ENCODE assay signal across 17 mouse cellular contexts in the genomic region with DNA sequence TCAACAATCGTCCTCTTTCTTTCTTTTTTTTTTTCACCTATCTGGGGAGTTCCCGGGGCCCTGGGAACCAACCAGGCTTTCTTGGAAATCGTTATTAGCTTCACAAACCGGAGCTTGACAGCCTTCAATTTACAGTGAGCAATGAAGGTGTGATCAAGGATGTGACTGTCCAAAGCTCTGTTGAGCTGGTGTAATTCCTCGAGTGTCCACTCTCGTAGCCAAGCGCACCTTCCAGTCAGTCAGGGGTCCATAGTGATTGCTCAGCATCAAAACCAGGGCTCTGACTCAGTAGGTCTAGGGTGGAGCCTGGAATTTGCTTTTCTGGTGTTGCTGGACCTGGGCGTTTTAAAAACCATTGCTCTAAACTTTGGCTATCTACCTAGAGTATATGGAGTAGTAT. TPM values are rescaled to one million over a fixed set of nuclear protein-coding genes. Genes with fewer than 3 reads are reported as not detected.
DNase-seq lines count a peak whose midpoint lies in the region; ATAC-seq and TF ChIP-seq lines count a peak whose summit lies in the region.
"Had no signal": no experiment of that assay in that cellular context is flagged by ENCODE, and none has a peak within 500 bp of the region (broad histone marks: within the 10 kb centered on the region; RNA-seq: fewer than 3 reads in every experiment).

No protein-coding gene starts in this region.

- 69% methylated on average over 8 of the region's 8 CpGs for WGBS in hindbrain, postnatal 0 days
- WGBS in hindbrain, embryonic 12.5 days, result 74% methylated on average over 8 of the region's 8 CpGs
- 75% methylated on average over 8 of the region's 8 CpGs for WGBS in midbrain, postnatal 0 days
- WGBS in midbrain, embryonic 10.5 days, result 78% methylated on average over 8 of the region's 8 CpGs
- 69% methylated on average over 8 of the region's 8 CpGs for WGBS in midbrain, embryonic 13.5 days
- 59% methylated on average over 8 of the region's 8 CpGs for WGBS in heart, embryonic 10.5 days

- no peak for ATAC-seq in hindbrain, postnatal 0 days
- no peak for ATAC-seq in hindbrain, embryonic 12.5 days (ENCODE audit: low FRiP score)
- ATAC-seq in midbrain, postnatal 0 days (ENCODE audit: low FRiP score), result no peak
- ATAC-seq in midbrain, embryonic 13.5 days, result no peak
- ATAC-seq: midbrain, embryonic 16.5 days had no signal

- H3K4me2 ChIP-seq in hindbrain, postnatal 0 days (ENCODE audit: low read depth, low read length), result no peak overlapping the region
- no peak overlapping the region for H3K4me2 ChIP-seq in hindbrain, embryonic 12.5 days (replicated peaks)
- no peak overlapping the region for H3K4me2 ChIP-seq in midbrain, postnatal 0 days (ENCODE audit: low read depth, low read length, poor library complexity, severe bottlenecking)
- no peak overlapping the region for H3K4me2 ChIP-seq in midbrain, embryonic 13.5 days (replicated peaks)
- H3K4me2 ChIP-seq: hindbrain, embryonic 15.5 days; liver, embryonic 15.5 days; neural tube, embryonic 13.5 days had no signal

- TF ChIP-seq POLR2A in bone marrow macrophage, adult 2 months (IDR thresholded peaks at IDR 0.05; ENCODE audit: borderline replicate concordance, low read depth, low read length), result no peak

- H3K4me1 ChIP-seq in hindbrain, postnatal 0 days (ENCODE audit: insufficient read depth, low read length), result no peaks in the 10 kb centered on the region
- H3K4me1 ChIP-seq in hindbrain, embryonic 12.5 days, result no peaks in the 10 kb centered on the region
- H3K4me1 ChIP-seq in midbrain, postnatal 0 days (ENCODE audit: insufficient read depth, low read length), result no peaks in the 10 kb centered on the region
- peaks cover 14% of the 10 kb centered on the region for H3K4me1 ChIP-seq in midbrain, embryonic 10.5 days
- H3K4me1 ChIP-seq in bone marrow macrophage, adult 2 months (ENCODE audit: control insufficient read depth, insufficient read depth, low read length), result peaks cover 39% of the 10 kb centered on the region
- H3K4me1 ChIP-seq in midbrain, embryonic 13.5 days (replicated peaks), result no peaks in the 10 kb centered on the region
- H3K4me1 ChIP-seq in heart, embryonic 10.5 days, result peaks cover 35% of the 10 kb centered on the region
- H3K4me1 ChIP-seq: hindbrain, embryonic 15.5 days; liver, embryonic 15.5 days; neural tube, embryonic 13.5 days had no signal

- DNase-seq in hindbrain, postnatal 0 days (ENCODE audit: low spot score), result no peak
- DNase-seq in midbrain, postnatal 0 days (ENCODE audit: low spot score), result no peak
- no peak for DNase-seq in midbrain, embryonic 10.5 days (ENCODE audit: low spot score)
- DNase-seq in cerebellum, adult 18-20 months, result no peak
- DNase-seq in heart, embryonic 10.5 days (ENCODE audit: low spot score), result no peak
- DNase-seq: adrenal gland, postnatal 10 days; cerebellum, postnatal 25 days; heart, adult 11 months; heart, postnatal 10 days; layer of hippocampus, adult 9-11 months had no signal

- H3K9me3 ChIP-seq in hindbrain, postnatal 0 days (ENCODE audit: low read length), result no peaks in the 10 kb centered on the region
- H3K9me3 ChIP-seq in hindbrain, embryonic 12.5 days (replicated peaks), result no peaks in the 10 kb centered on the region
- H3K9me3 ChIP-seq in midbrain, postnatal 0 days (ENCODE audit: low read length), result no peaks in the 10 kb centered on the region
- no peaks in the 10 kb centered on the region for H3K9me3 ChIP-seq in midbrain, embryonic 10.5 days (replicated peaks)
- H3K9me3 ChIP-seq in midbrain, embryonic 13.5 days, result no peaks in the 10 kb centered on the region
- H3K9me3 ChIP-seq in heart, embryonic 10.5 days, result no peaks in the 10 kb centered on the region
- H3K9me3 ChIP-seq: hindbrain, embryonic 15.5 days; liver, embryonic 15.5 days; neural tube, embryonic 13.5 days had no signal

- H3K36me3 ChIP-seq in hindbrain, postnatal 0 days (ENCODE audit: insufficient read depth, low read length), result no peaks in the 10 kb centered on the region
- no peaks in the 10 kb centered on the region for H3K36me3 ChIP-seq in hindbrain, embryonic 12.5 days
- H3K36me3 ChIP-seq in midbrain, postnatal 0 days (ENCODE audit: insufficient read depth, low read length), result no peaks in the 10 kb centered on the region
- no peaks in the 10 kb centered on the region for H3K36me3 ChIP-seq in midbrain, embryonic 10.5 days
- H3K36me3 ChIP-seq in midbrain, embryonic 13.5 days, result no peaks in the 10 kb centered on the region
- H3K36me3 ChIP-seq in heart, embryonic 10.5 days, result no peaks in the 10 kb centered on the region
- H3K36me3 ChIP-seq: hindbrain, embryonic 15.5 days; liver, embryonic 15.5 days; neural tube, embryonic 13.5 days had no signal

- TF ChIP-seq CTCF in hindbrain, postnatal 0 days (IDR thresholded peaks at IDR 0.05; ENCODE audit: low read depth), result peak; percentile 36
- peak; percentile 60 for TF ChIP-seq CTCF in midbrain, postnatal 0 days (IDR thresholded peaks at IDR 0.05)
- no peak for TF ChIP-seq CTCF in bone marrow macrophage, adult 2 months (IDR thresholded peaks at IDR 0.05; ENCODE audit: low read depth, low read length)

- no peaks in the 10 kb centered on the region for H3K27me3 ChIP-seq in hindbrain, postnatal 0 days (ENCODE audit: insufficient read depth, low read length)
- H3K27me3 ChIP-seq in hindbrain, embryonic 12.5 days, result peaks cover 8% of the 10 kb centered on the region; the same call in 1 of the 2 replicates
- no peaks in the 10 kb centered on the region for H3K27me3 ChIP-seq in midbrain, postnatal 0 days (ENCODE audit: insufficient read depth, low read length)
- H3K27me3 ChIP-seq in midbrain, embryonic 10.5 days (ENCODE audit: low read depth, poor library complexity, severe bottlenecking), result peaks cover 24% of the 10 kb centered on the region
- peaks cover 8% of the 10 kb centered on the region for H3K27me3 ChIP-seq in midbrain, embryonic 13.5 days
- H3K27me3 ChIP-seq in heart, embryonic 10.5 days (ENCODE audit: insufficient read depth, poor library complexity, severe bottlenecking), result no peaks in the 10 kb centered on the region
- H3K27me3 ChIP-seq: hindbrain, embryonic 15.5 days had no signal

- no peak overlapping the region for H3K4me3 ChIP-seq in hindbrain, postnatal 0 days (ENCODE audit: low read length)
- H3K4me3 ChIP-seq in hindbrain, embryonic 12.5 days, result no peak overlapping the region
- no peak overlapping the region for H3K4me3 ChIP-seq in midbrain, postnatal 0 days (ENCODE audit: low read depth, low read length)
- H3K4me3 ChIP-seq in midbrain, embryonic 10.5 days, result no peak overlapping the region
- no peak overlapping the region for H3K4me3 ChIP-seq in bone marrow macrophage, adult 2 months (ENCODE audit: insufficient read depth, low read length)
- H3K4me3 ChIP-seq in midbrain, embryonic 13.5 days (replicated peaks), result no peak overlapping the region
- no peak overlapping the region for H3K4me3 ChIP-seq in heart, embryonic 10.5 days
- H3K4me3 ChIP-seq: hindbrain, embryonic 15.5 days; liver, embryonic 15.5 days; neural tube, embryonic 13.5 days had no signal

- no peak overlapping the region for H3K27ac ChIP-seq in hindbrain, postnatal 0 days
- H3K27ac ChIP-seq in hindbrain, embryonic 12.5 days, result no peak overlapping the region
- H3K27ac ChIP-seq in midbrain, postnatal 0 days (ENCODE audit: low read depth, low read length), result no peak overlapping the region
- H3K27ac ChIP-seq in midbrain, embryonic 10.5 days (replicated peaks), result no peak overlapping the region
- H3K27ac ChIP-seq in bone marrow macrophage, adult 2 months (ENCODE audit: insufficient read depth, low read depth, low read length), result peak overlapping the region; percentile 47
- H3K27ac ChIP-seq in midbrain, embryonic 13.5 days, result no peak overlapping the region
- no peak overlapping the region for H3K27ac ChIP-seq in heart, embryonic 10.5 days
- H3K27ac ChIP-seq: hindbrain, embryonic 15.5 days; liver, embryonic 15.5 days; neural tube, embryonic 13.5 days had no signal

- H3K9ac ChIP-seq in hindbrain, postnatal 0 days (replicated peaks; ENCODE audit: low read length), result no peak overlapping the region
- no peak overlapping the region for H3K9ac ChIP-seq in hindbrain, embryonic 12.5 days
- H3K9ac ChIP-seq in midbrain, postnatal 0 days (replicated peaks; ENCODE audit: low read length, poor library complexity, severe bottlenecking), result no peak overlapping the region
- H3K9ac ChIP-seq in midbrain, embryonic 13.5 days (replicated peaks), result no peak overlapping the region
- H3K9ac ChIP-seq: hindbrain, embryonic 15.5 days; liver, embryonic 15.5 days; neural tube, embryonic 13.5 days had no signal

RNA-seq across cellular contexts. Expression of gene Phlda3, which starts 5.7 kb away (rescaled TPM):
- 66.4 and 82.3 TPM in 2 replicates for total RNA-seq in hindbrain, postnatal 0 days (2014; rRNA removed)
- polyA plus RNA-seq in hindbrain, postnatal 0 days (2015; fragmentation: Nextera tagmentation; extraction: Ambion mirVana), result 51.1 and 51.5 TPM in 2 replicates
- polyA plus RNA-seq in hindbrain, embryonic 12.5 days (2016; fragmentation: Nextera tagmentation; extraction: Ambion mirVana), result 18.3 and 19.1 TPM in 2 replicates
- total RNA-seq in midbrain, postnatal 0 days (2014; rRNA removed), result 45.1 and 54.4 TPM in 2 replicates
- 48.5 and 48.9 TPM in 2 replicates for polyA plus RNA-seq in midbrain, postnatal 0 days (2015; fragmentation: Nextera tagmentation; extraction: Ambion mirVana)
- 20.4 and 22.8 TPM in 2 replicates for polyA plus RNA-seq in midbrain, embryonic 10.5 days (2016; fragmentation: Nextera tagmentation; extraction: Ambion mirVana)
- 8.0 and 8.5 TPM in 2 replicates for polyA plus RNA-seq in bone marrow macrophage, adult 2 months (2012; ENCODE audit: insufficient read depth, insufficient read length, missing spikeins)
- 12.5 and 14.8 TPM in 2 replicates for polyA plus RNA-seq in midbrain, embryonic 13.5 days (2015; fragmentation: Nextera tagmentation; extraction: Ambion mirVana)
- 63.2 and 65.3 TPM in 2 replicates for polyA plus RNA-seq in heart, embryonic 10.5 days (2016; fragmentation: Nextera tagmentation; extraction: Ambion mirVana)

RNA-seq across cellular contexts. Expression of gene Tnni1, which starts 19.0 kb away (rescaled TPM):
- total RNA-seq in hindbrain, postnatal 0 days (2014; rRNA removed), result 1.3 and 2.4 TPM in 2 replicates
- 1.0 and 1.1 TPM in 2 replicates for polyA plus RNA-seq in hindbrain, postnatal 0 days (2015; fragmentation: Nextera tagmentation; extraction: Ambion mirVana)
- polyA plus RNA-seq in hindbrain, embryonic 12.5 days (2016; fragmentation: Nextera tagmentation; extraction: Ambion mirVana), result 9.5 and 28.5 TPM in 2 replicates
- total RNA-seq in midbrain, postnatal 0 days (2014; rRNA removed), result 2.2 TPM in 1 of 2 replicates, not detected in the other
- polyA plus RNA-seq in midbrain, postnatal 0 days (2015; fragmentation: Nextera tagmentation; extraction: Ambion mirVana), result 0.57 and 0.70 TPM in 2 replicates
- 0.72 and 0.78 TPM in 2 replicates for polyA plus RNA-seq in midbrain, embryonic 10.5 days (2016; fragmentation: Nextera tagmentation; extraction: Ambion mirVana)
- not detected in 2 replicates for polyA plus RNA-seq in bone marrow macrophage, adult 2 months (2012; ENCODE audit: insufficient read depth, insufficient read length, missing spikeins)
- 0.20 and 0.34 TPM in 2 replicates for polyA plus RNA-seq in midbrain, embryonic 13.5 days (2015; fragmentation: Nextera tagmentation; extraction: Ambion mirVana)
- 2,290 and 3,821 TPM in 2 replicates for polyA plus RNA-seq in heart, embryonic 10.5 days (2016; fragmentation: Nextera tagmentation; extraction: Ambion mirVana)

RNA-seq across cellular contexts. Expression of gene Csrp1, which starts 40.4 kb away (rescaled TPM):
- 93.1 and 95.2 TPM in 2 replicates for total RNA-seq in hindbrain, postnatal 0 days (2014; rRNA removed)
- 33.0 and 35.2 TPM in 2 replicates for polyA plus RNA-seq in hindbrain, postnatal 0 days (2015; fragmentation: Nextera tagmentation; extraction: Ambion mirVana)
- polyA plus RNA-seq in hindbrain, embryonic 12.5 days (2016; fragmentation: Nextera tagmentation; extraction: Ambion mirVana), result 47.7 and 54.1 TPM in 2 replicates
- 48.1 and 64.3 TPM in 2 replicates for total RNA-seq in midbrain, postnatal 0 days (2014; rRNA removed)
- 21.6 and 25.1 TPM in 2 replicates for polyA plus RNA-seq in midbrain, postnatal 0 days (2015; fragmentation: Nextera tagmentation; extraction: Ambion mirVana)
- 41.9 and 44.9 TPM in 2 replicates for polyA plus RNA-seq in midbrain, embryonic 10.5 days (2016; fragmentation: Nextera tagmentation; extraction: Ambion mirVana)
- 70.9 and 80.8 TPM in 2 replicates for polyA plus RNA-seq in bone marrow macrophage, adult 2 months (2012; ENCODE audit: insufficient read depth, insufficient read length, missing spikeins)
- 13.9 and 16.0 TPM in 2 replicates for polyA plus RNA-seq in midbrain, embryonic 13.5 days (2015; fragmentation: Nextera tagmentation; extraction: Ambion mirVana)
- polyA plus RNA-seq in heart, embryonic 10.5 days (2016; fragmentation: Nextera tagmentation; extraction: Ambion mirVana), result 202 and 238 TPM in 2 replicates

RNA-seq across cellular contexts. Expression of gene Lad1, which starts 58.2 kb away (rescaled TPM):
- 0.21 TPM in 1 of 2 replicates, not detected in the other for total RNA-seq in hindbrain, postnatal 0 days (2014; rRNA removed)
- polyA plus RNA-seq in hindbrain, postnatal 0 days (2015; fragmentation: Nextera tagmentation; extraction: Ambion mirVana), result 0.39 and 0.40 TPM in 2 replicates
- 1.1 and 3.5 TPM in 2 replicates for polyA plus RNA-seq in hindbrain, embryonic 12.5 days (2016; fragmentation: Nextera tagmentation; extraction: Ambion mirVana)
- 0.90 and 1.9 TPM in 2 replicates for total RNA-seq in midbrain, postnatal 0 days (2014; rRNA removed)
- polyA plus RNA-seq in midbrain, postnatal 0 days (2015; fragmentation: Nextera tagmentation; extraction: Ambion mirVana), result 0.56 and 0.64 TPM in 2 replicates
- polyA plus RNA-seq in midbrain, embryonic 10.5 days (2016; fragmentation: Nextera tagmentation; extraction: Ambion mirVana), result 0.15 and 0.59 TPM in 2 replicates
- polyA plus RNA-seq in bone marrow macrophage, adult 2 months (2012; ENCODE audit: insufficient read depth, insufficient read length, missing spikeins), result 0.53 TPM in 1 of 2 replicates, not detected in the other
- polyA plus RNA-seq in midbrain, embryonic 13.5 days (2015; fragmentation: Nextera tagmentation; extraction: Ambion mirVana), result 0.36 and 0.37 TPM in 2 replicates
- 3.3 and 6.8 TPM in 2 replicates for polyA plus RNA-seq in heart, embryonic 10.5 days (2016; fragmentation: Nextera tagmentation; extraction: Ambion mirVana)

Comparison
In these comparisons a context has a peak if more than half of its experiments do, and no peak if none do; other contexts are left out.
1. RNA of gene Tnni1, which starts 19.0 kb away (polyA plus RNA-seq): 2,290 to 3,821 TPM in heart, embryonic 10.5 days; 9.5 to 28.5 TPM in hindbrain, embryonic 12.5 days, 1.0 to 1.1 TPM in hindbrain, postnatal 0 days, 0.72 to 0.78 TPM in midbrain, embryonic 10.5 days, 0.57 to 0.70 TPM in midbrain, postnatal 0 days, 0.20 to 0.34 TPM in midbrain, embryonic 13.5 days and not detected in bone marrow macrophage, adult 2 months; every median in the first group is over 10 times any median in the second.